Mouse (Mus musculus) left cerebral cortex, postnatal 10 days (tissue): Measurements from ENCODE around the gene Mymk. TPM values are rescaled to one million over a fixed set of nuclear protein-coding genes. Genes with fewer than 3 reads are reported as not detected.

Experiments used
- DNase-seq, 2 experiments: peaks; one replicate each; pipeline ENCODE4 v3.0.0; 2021 to 2022; ENCODE audit warnings: low spot score in 2 of 2, mixed read lengths in 1 of 2; ENCODE audit errors: extremely low spot score in 1 of 2
- intact Hi-C: fragments of 180-260 bp; cut with DNase I; formaldehyde crosslinking; loops from one replicate; pipeline ENCODE4 v1.15.1; 2025
- total RNA-seq, 2 experiments: library from RNA; stranded (reverse); gene quantifications; 2 replicates each; pipeline ENCODE4 v1.2.3; 2021

Mymk gene
- total RNA-seq, 2 experiments from 2014 or later: 0.59 to 0.69 TPM

DNA sequence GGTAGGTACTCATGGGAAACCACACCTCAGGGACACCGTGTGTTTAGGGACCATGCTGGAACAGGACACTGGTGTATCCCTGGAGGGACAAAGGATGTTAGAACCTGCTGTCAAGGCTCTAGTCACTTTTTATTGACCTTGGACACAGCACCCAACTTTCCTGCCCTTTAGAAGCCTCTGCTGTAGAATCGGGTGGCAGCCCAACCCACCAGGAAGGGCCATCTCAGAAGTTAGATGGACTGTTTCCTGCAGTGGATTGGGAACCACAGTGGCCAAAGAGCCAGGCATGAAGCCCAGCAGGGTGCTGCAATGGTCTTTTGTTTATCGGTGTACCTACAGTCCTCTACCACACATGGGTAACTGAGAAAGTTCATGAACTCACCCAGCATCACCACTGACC is 27.3 kb downstream of the Mymk start:
- DNase-seq: no peak
- intact Hi-C loops: loop anchor here (5.0 kb wide), 1 partner anchor 78 kb away; no protein-coding TSS in a partner anchor

DNA sequence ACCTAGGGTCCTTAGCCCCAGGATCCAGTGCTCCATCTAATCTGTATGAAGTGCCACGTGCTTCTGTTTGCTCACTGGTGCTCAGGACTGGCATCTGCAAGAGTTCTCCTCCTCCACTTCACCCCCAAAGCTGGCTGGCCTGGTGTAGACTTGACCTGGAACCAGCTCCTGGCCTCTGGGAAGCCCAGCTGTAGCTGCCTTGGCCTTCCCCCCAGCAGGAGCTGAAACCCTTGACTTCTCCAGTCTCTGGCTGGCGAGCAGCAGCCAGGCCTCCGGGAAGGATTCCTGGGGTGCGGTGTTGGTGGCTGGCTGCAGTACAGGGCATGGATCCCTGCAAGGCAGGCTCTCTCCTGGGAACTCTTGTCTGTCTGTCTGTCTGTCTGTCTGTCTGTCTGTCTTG is 27.8 kb downstream of the Mymk start:
- DNase-seq: no peak
- intact Hi-C loops: loop anchor here (5.0 kb wide), 1 partner anchor 78 kb away; no protein-coding TSS in a partner anchor

DNA sequence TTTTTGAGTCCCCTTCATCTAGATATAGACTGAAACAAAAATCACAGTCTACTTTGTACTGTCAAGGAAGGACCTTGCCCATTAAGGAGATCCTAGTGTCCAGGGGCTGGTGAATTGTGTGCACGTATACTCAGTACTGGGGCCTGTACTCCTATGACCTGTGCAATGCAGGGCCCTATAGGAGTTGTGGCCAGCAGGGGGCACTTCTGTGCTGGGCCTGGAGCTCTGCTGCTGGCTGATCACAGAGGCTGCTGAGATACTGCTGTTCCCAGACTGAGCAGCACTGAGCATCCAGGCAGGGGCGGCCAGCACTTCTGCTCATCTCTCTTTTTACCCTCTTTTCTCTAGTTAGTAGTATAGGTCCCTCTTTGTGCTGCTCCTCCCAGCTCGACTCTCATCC is 28.5 kb downstream of the Mymk start:
- DNase-seq: peak; percentile 86 to 90
- intact Hi-C loops: loop anchor here (1.0 to 5.0 kb wide), 2 partner anchors 79 to 194 kb away; no protein-coding TSS in a partner anchor

DNA sequence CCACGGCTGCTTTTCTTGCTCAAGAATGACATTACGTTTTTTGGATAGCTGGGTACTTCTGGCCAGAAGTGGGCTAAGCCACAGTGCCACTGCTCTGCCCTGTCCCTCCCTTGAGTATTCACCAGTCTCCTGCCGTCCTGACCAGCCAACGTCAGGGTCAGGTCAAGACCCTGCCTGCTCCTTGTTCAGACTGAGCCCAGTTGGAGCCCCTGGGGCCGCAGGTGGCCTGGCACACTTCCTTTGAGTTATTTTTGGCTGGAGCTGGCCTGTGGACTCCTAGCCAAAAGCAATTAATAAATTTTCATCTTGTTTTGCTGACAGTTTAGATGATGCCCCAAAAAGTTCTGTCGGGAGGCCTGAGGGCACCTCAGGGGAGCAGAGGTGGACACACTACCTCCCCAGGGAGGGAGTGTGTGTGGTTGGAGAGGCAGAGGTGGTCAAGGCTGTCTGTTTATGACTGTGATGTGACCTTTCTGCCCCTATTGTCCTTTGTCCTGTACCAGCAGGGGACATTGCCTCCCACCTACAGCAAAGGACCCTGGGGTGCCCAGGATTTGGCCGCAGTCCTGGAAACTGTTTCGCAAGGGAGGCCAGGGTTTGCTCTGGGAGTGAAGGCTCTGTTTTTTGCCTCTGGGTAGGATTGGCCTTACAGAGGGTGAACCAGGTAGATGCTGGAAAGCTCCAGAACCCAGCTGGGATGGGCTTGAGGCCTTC is 29.7 kb downstream of the Mymk start:
- no peak for DNase-seq
- intact Hi-C loops: loop anchor here (5.0 kb wide), 1 partner anchor 80 kb away; no protein-coding TSS in a partner anchor

DNA sequence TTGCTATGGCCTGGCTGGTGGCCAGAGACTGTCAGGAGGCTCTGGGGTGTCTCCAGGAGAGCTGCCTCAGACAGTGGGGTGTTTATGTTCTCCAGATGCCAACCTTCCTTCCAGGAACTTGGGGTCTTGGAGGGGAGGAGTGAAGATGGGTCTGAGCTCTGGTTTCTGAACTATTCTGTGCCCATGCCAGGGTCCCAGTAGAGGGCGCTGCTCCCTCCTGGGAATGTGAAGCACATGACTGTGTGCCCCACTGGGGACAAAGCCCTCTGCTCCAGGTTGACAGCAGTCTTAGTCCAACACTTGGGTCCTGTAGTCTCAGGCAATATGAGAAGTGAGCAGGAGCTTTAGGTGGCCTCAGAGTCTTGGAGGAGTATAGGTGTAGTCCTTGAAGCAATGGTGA is 32.7 kb downstream of the Mymk start:
- intact Hi-C loops: loop anchor here (5.0 to 10.0 kb wide), 2 partner anchors 107 to 394 kb away; partner anchors contain the start of genes Stkld1 and Surf4
- DNase-seq: no peak

DNA sequence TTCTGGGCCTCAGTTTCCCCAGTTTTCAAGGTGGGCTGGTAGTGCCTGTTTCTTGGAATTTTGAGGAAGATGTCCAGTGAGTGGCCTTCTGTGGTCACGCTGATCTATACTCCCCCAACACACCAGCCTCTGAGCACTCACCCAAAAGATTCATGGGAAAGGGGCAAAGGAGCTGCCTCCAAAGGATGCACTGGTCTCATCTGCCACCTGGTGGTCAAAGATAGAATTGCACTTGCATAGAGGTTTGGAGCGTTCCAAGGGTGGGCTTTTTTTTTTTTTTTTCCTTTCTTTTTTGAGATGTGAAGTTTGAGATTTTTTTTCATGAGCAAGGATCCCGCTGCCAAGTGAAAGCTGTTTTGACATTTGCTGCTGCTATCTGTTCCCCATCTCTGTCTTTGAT is 33.4 kb downstream of the Mymk start:
- DNase-seq: peak; percentile 76 to 84
- intact Hi-C loops: loop anchor here (5.0 to 10.0 kb wide), 2 partner anchors 106 to 394 kb away; partner anchors contain the start of genes Stkld1 and Surf4

DNA sequence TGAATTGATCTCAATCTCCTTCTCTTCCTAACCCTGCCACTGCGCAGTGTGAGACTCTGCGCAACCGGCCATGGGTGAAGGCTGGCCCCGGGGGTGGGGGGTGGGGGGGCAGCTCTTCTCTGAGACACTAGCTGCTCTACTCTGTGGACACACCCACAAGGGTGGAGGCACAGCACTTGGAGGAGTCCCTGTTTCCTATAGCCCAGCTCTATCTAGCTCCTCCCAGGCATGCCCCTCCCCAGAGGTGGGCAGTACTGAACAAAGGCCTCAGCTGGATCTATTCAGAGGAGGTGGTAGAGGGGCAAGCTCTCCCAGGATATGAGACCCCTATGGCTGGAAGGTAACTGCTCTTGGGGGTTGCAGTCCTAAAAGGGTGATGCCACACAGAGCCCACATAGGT is 35.0 kb downstream of the Mymk start:
- intact Hi-C loops: loop anchor here (5.0 to 10.0 kb wide), 2 partner anchors 105 to 392 kb away; partner anchors contain the start of genes Stkld1 and Surf4
- DNase-seq: no peak

DNA sequence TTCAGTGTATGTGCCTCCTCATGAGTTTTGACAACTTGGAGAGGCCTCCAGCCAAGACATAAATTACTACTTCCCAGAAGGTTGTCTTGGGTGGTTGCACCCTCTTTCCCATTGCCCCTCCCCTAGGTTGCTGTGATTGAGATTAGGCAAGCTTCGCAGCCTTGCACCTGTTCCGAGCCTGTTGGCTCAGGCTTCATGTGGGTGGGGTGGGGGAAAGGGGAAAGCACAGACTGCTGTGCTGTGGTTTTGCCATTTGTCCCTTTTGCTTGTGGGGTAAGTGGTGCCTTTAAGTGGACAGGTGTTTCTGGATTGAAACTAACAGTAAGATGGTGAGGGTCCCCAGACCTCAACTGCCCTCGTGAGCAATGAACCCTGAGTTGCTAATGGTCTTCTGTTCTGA is 36.0 kb downstream of the Mymk start:
- intact Hi-C loops: loop anchor here (5.0 to 10.0 kb wide), 2 partner anchors 104 to 391 kb away; partner anchors contain the start of genes Stkld1 and Surf4

DNA sequence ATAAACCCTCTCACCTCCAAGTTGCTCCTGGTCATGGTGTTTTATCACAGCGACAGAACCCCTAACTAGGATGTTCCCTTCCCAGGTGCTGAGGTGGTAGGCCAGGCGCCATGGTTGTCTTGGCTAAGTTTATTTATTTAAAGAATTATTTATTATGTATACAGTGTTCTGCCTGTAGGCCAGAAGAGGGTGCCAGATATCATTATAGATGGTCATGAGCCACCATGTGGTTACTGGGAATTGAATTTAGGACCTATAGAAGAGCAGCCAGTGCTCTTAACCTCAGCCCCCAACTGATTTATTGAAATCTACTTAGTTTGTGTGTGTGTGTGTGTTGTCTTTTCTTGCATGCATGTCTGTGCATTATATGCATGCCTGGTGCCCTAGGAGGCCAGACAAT is 39.6 kb downstream of the Mymk start:
- intact Hi-C loops: loop anchor here (10.0 kb wide), 1 partner anchor 388 kb away; no protein-coding TSS in a partner anchor

More for the DNA sequence above, 36.0 kb downstream of the Mymk start:
- DNase-seq: no peak

DNA sequence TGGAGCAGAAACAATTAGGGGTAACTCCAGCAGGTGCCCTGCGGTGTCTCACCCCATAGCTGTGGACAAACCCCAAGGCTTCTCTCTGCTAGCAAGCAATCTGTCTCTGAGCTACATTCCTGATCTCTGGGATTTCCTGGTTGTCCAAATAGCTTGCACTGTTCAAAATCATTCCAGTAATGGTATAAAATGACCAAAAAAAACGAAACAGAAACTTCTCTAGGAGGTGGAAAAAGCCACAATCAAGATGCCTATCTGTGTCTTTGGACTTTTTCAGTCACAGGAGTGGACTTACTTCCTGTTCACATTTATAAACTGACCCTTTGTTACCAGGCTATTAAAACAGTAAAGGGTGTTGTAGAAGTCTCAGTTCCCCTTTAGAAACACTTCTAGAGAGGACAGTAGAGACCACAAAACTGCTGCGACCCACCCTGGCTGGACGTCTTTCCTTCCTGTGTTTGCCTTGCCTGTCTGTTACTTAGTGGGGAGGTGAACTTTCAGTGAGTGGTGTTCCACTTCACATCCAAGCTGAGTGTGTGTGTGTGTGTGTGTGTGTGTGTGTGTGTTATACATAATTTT is 43.5 kb downstream of the Mymk start:
- DNase-seq: no peak
- intact Hi-C loops: no loop called here

More for the DNA sequence above, 39.6 kb downstream of the Mymk start:
- no peak for DNase-seq

DNA sequence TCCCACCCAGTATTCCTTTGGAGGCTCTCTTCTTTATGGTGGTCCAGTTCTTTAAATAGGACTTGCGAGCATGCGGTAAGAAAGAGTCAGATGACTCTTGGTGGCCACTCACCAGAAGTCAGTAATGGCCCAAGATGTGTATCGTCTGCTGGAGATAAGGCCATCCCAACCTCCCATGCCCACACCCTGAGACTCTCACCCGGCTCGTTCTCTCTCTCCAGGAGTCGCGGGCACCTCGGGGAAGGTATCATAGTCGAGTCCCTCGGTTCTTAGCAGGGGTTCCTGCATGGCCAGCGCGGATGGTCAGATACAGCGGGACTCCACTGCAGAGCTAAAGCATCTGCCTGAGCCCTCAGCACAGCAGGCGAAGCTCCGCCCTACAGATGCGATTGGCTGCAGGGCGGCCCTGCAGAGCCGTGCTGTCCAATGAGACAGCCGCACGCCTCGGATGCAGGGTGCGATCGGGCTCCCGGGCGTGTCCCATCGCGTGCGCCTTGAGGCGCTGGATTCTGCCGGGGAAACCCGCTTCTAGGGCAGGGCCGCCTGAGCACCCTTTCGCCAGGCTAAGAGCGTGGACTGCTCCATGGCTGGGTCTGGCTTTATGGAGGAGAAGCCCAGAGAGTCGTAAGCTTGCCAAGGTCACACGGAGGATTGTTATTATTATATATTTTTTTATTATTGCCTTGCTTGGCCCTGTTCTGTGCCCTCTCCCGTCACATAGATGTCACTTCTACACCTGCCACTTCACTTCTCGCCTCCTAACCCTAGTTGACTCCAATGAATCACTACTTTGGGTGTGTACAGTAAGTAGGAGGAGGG is 44.2 kb downstream of the Mymk start, which contains the start of gene Slc2a6:
Gene Slc2a6 (minus strand): TSS at position 381 of the 819 bp plus-strand sequence.
- intact Hi-C loops: no loop called here

DNA sequence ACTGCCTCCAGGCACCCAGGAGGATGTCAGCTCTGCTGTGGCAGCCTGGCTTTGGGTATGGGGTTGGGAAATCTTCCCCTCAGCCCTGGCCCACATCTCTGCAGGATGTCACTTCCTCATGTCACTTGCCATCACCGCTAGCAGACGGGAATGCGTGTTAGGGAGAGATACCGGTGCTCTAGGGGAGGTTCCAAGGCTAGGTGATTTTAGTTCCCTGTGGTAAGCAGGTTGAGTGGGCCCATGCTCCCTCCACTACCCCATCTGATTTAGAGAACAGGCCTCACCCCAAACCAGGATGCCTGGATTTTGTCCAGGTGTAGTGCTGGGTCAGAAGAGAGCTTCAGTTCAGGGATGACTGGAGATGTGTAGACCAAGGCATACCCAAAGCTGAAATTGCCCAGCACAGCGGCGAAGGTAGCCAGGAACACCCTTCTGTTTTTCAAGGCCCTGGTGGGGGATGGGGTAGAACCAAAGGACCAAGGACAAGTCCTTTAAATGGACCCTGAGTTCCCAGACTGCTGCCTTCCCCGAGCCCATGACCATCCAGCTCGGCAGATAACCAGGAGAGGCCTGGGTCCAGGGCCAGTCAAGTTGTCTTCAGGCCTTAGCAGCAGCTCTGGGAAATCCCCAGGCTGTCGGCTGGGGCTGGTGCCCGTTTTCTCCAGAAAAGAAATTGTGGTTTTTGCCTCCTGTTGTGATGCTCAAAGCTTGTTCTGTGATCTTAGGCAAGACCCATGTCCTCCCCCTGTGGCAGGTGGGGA is 44.9 kb downstream of the Mymk start:
- intact Hi-C loops: no loop called here

More for the DNA sequence above, 44.2 kb downstream of the Mymk start, which contains the start of gene Slc2a6:
- DNase-seq: peak; percentile 91 to 93

DNA sequence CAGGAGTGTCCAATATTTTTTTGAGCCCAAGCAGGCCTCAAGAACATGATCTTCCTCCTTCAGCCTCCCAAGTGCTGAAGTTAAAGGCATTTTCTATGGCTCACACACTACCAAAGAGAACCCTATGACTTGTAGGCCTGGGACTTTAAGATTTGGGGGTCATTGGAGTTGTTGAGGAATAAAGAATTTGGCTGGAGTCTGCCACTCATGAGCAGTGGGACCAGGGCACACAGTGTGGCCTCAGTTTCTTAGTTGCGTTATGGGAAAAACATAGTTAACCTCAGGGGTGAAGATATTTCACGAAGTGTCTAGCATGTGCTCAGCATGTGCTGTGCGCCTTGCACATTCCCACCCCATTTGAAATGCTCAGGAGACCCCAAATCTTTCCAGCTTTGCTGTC is 45.6 kb downstream of the Mymk start:
- no peak for DNase-seq
- intact Hi-C loops: no loop called here

More for the DNA sequence above, 44.9 kb downstream of the Mymk start:
- DNase-seq: no peak

DNA sequence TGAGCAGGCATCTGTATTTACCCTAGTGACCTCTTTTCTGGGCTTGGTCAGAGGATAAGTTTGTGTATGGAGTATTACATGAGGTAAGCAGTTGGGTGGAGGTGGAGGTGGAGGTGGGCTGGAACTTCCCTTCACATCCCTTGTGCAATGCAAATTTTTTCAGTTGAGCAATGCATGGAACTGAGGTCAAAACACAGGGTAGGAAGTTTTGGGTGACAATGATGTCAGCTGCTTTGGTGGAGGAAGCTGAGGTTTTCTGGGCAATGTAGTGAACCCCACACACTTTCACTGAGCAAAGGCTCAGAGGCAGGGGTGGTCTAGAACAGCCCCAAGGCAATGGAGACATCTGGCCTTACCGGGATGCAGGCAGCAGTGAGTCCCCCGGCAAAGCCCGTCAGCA is 46.4 kb downstream of the Mymk start:
- no peak for DNase-seq
- intact Hi-C loops: no loop called here

DNA sequence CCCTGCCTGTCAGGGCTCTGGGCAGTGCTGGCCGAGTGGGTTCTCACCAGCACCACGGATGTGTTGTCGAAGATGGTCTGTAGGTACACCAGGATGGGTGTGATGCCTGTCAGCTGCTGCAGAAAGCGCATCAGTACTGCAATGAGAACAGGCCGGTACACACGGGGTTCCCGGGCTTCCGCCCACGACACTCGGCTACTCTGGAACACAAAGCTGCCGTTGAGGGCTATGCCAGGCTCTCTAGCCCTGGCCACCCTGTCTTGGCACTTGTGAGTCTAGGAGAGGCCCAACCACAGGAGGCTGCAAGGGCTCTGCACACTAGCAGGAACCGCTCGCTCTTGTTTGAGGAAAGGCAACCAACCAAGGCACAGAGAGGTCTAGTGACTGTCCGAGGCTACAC is 47.8 kb downstream of the Mymk start:
- no peak for DNase-seq
- intact Hi-C loops: loop anchor here (5.0 kb wide), 1 partner anchor 102 kb away; no protein-coding TSS in a partner anchor

DNA sequence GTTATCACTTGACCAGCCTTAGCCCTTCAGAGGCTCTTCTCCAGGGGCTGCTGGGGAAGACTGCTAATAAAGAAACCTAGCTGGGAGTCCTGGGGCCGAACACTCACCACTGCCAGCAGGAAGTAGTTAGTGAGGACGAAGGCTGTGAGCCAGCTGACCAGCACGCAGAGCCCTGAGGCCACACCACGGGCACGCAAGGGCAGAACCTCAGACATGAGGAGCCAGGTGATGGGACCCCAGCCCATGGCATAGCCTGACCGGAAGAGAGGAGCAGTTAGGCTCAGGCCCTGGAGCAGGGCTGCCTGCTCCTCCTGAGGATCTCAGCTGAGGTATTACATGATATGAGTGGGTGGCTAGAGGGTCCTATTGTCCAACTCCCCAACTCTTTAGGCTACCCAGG is 49.4 kb downstream of the Mymk start:
- intact Hi-C loops: loop anchor here (5.0 kb wide), 1 partner anchor 100 kb away; no protein-coding TSS in a partner anchor
- no peak for DNase-seq

DNA sequence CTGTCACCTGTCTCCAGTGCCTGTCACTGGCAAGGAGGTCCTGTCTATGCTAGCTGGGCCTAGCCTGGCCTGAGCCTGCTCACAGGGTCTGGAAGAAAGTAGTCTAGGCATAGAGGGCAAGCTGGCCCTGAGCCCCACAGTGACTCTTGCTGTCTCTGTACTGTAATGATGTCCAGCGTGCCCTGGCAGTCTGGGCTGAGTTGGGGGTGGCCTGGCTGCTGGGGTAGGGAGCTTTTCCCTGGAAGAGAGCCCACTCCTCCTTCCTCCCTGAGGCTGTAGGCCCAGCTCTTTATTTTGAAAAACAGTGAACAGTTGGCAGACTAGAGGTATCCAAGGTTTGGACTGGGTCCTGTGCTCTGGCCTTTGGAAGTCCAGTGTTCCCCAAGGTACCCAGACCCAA is 50.9 kb downstream of the Mymk start:
- DNase-seq: no peak
- intact Hi-C loops: loop anchor here (5.0 kb wide), 1 partner anchor 99 kb away; no protein-coding TSS in a partner anchor

DNA sequence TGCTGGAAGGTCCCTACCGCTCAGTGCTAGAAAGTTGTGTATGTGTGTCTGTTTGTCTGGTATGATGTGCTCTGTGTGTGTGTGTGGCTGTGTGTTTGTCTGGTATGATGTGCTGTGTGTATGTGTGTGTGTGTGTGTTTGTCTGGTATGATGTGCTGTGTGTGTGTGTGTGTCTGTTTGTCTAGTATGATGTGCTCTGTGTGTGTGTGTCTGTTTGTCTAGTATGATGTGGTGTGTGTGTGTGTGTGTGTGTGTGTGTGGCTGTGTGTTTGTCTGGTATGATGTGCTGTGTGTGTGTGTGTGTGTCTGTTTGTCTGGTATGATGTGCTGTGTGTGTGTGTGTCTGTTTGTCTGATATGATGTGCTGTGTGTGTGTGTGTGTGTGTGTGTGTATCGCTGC is 52.4 kb downstream of the Mymk start:
- intact Hi-C loops: no loop called here

More for the DNA sequence above, 52.4 kb downstream of the Mymk start:
- DNase-seq: no peak
